Mouse (Mus musculus) mesoderm, embryonic 11.5 days (tissue): ENCODE measurements around the gene Hic1.
A peak's percentile ranks its signal among the peaks of the same experiment; 100 is the strongest.

Experiments used
- DNase-seq: peaks from one replicate; pipeline ENCODE4 v3.0.0-alpha.2; 2012; ENCODE audit warnings: low read depth, low spot score

Gene Hic1

GRCm38 (mm10) chr11:75169405-75170080, at the start of gene Hic1:
Gene Hic1, minus strand, starts transcription at chr11:75169519.
- peak; percentile 28 for DNase-seq

GRCm38 (mm10) chr11:75214081-75214950, 45.0 kb upstream of the Hic1 start:
- DNase-seq: no peak

GRCm38 (mm10) chr11:75213372-75214080, 44.2 kb upstream of the Hic1 start:
- peak; percentile 63 for DNase-seq

GRCm38 (mm10) chr11:75212876-75213275, 43.6 kb upstream of the Hic1 start:
- no peak for DNase-seq

GRCm38 (mm10) chr11:75212031-75212667, 42.8 kb upstream of the Hic1 start:
- no peak for DNase-seq

- no peak for DNase-seq
These were observed 41.4 kb upstream of the Hic1 start for GRCm38 (mm10) chr11:75210755-75211154.

- DNase-seq: no peak
These were observed 40.8 kb upstream of the Hic1 start for GRCm38 (mm10) chr11:75210093-75210492.

GRCm38 (mm10) chr11:75209363-75209762, 40.0 kb upstream of the Hic1 start:
- DNase-seq: no peak

GRCm38 (mm10) chr11:75206347-75206746, 37.0 kb upstream of the Hic1 start:
- DNase-seq: no peak

- no peak for DNase-seq
These were observed 35.2 kb upstream of the Hic1 start for GRCm38 (mm10) chr11:75204472-75204871.

- no peak for DNase-seq
These were observed 34.6 kb upstream of the Hic1 start for GRCm38 (mm10) chr11:75203926-75204325.

GRCm38 (mm10) chr11:75201721-75202120, 32.4 kb upstream of the Hic1 start:
- DNase-seq: no peak

- no peak for DNase-seq
These were observed 31.6 kb upstream of the Hic1 start for GRCm38 (mm10) chr11:75200935-75201334.

- DNase-seq: no peak
These were observed 30.6 kb upstream of the Hic1 start for GRCm38 (mm10) chr11:75199951-75200350.

GRCm38 (mm10) chr11:75198792-75199191, 29.5 kb upstream of the Hic1 start:
- no peak for DNase-seq

- DNase-seq: no peak
These were observed 28.6 kb upstream of the Hic1 start for GRCm38 (mm10) chr11:75197956-75198355.

- no peak for DNase-seq
These were observed 26.8 kb upstream of the Hic1 start for GRCm38 (mm10) chr11:75196131-75196530.

GRCm38 (mm10) chr11:75194850-75195461, 25.6 kb upstream of the Hic1 start:
- DNase-seq: peak; percentile 83

GRCm38 (mm10) chr11:75194121-75194849, 25.0 kb upstream of the Hic1 start:
- DNase-seq: peak; percentile 20

GRCm38 (mm10) chr11:75193256-75194071, 24.1 kb upstream of the Hic1 start, which contains the start of gene Rtn4rl1:
Gene Rtn4rl1, plus strand, starts transcription at chr11:75193783.
- peak; percentile 53 for DNase-seq
